Mouse (Mus musculus) right cerebral cortex, postnatal 14 days (tissue): ENCODE results near the gene Dapk3.

Experiments
- DNase-seq: peaks from one replicate; pipeline ENCODE4 v3.0.0; 2022

The Dapk3 gene

GRCm38 (mm10) chr10:81182336-81183333 is at the start of gene Dapk3:
Gene Dapk3 (plus strand): TSS chr10:81183005.
- peak; percentile 94 for DNase-seq

- DNase-seq, result peak; percentile 56
Observed at GRCm38 (mm10) chr10:81134181-81134587, 48.6 kb upstream of the Dapk3 start.

- DNase-seq, result no peak
Observed at GRCm38 (mm10) chr10:81134966-81135681, 47.7 kb upstream of the Dapk3 start, which contains the start of gene Zbtb7a. Gene Zbtb7a (plus strand): TSS chr10:81135220.

- DNase-seq, result peak; percentile 71
Observed at GRCm38 (mm10) chr10:81135831-81136705, 46.7 kb upstream of the Dapk3 start.

- DNase-seq, result peak; percentile 87
Observed at GRCm38 (mm10) chr10:81136706-81137231, 46.0 kb upstream of the Dapk3 start.

- peak; percentile 100 for DNase-seq
Observed at GRCm38 (mm10) chr10:81137252-81138130, 45.3 kb upstream of the Dapk3 start.

- no peak for DNase-seq
Observed at GRCm38 (mm10) chr10:81138131-81138782, 44.5 kb upstream of the Dapk3 start.

- no peak for DNase-seq
Observed at GRCm38 (mm10) chr10:81138821-81139528, 43.8 kb upstream of the Dapk3 start.

GRCm38 (mm10) chr10:81139529-81139846 is 43.3 kb upstream of the Dapk3 start:
- DNase-seq, result no peak

GRCm38 (mm10) chr10:81140005-81140404 is 42.8 kb upstream of the Dapk3 start:
- DNase-seq, result no peak

- no peak for DNase-seq
Observed at GRCm38 (mm10) chr10:81140717-81141454, 41.9 kb upstream of the Dapk3 start.

- DNase-seq, result no peak
Observed at GRCm38 (mm10) chr10:81141455-81142210, 41.2 kb upstream of the Dapk3 start.

GRCm38 (mm10) chr10:81142551-81142981 is 40.2 kb upstream of the Dapk3 start:
- no peak for DNase-seq

- no peak for DNase-seq
Observed at GRCm38 (mm10) chr10:81143157-81143633, 39.6 kb upstream of the Dapk3 start.

GRCm38 (mm10) chr10:81143845-81144437 is 38.9 kb upstream of the Dapk3 start:
- no peak for DNase-seq

- no peak for DNase-seq
Observed at GRCm38 (mm10) chr10:81144667-81145066, 38.1 kb upstream of the Dapk3 start.

GRCm38 (mm10) chr10:81145307-81145706 is 37.5 kb upstream of the Dapk3 start:
- DNase-seq, result no peak

- no peak for DNase-seq
Observed at GRCm38 (mm10) chr10:81145778-81146177, 37.0 kb upstream of the Dapk3 start.
